Mouse (Mus musculus): ENCODE measurements around the gene Timp1. TPM values are rescaled to one million over a fixed set of nuclear protein-coding genes. Genes with fewer than 3 reads are reported as not detected.

The Timp1 gene
- polyA plus RNA-seq (2014; fragmentation: Nextera tagmentation; extraction: Ambion mirVana) = 23.1 and 28.7 TPM in 2 replicates

- peak; percentile 92 for ATAC-seq (ENCODE audit: low FRiP score, low TSS enrichment)
- 30% methylated on average over 18 of the region's 18 CpGs for WGBS
- Histone ChIP-seq H3K27ac (ENCODE audit: low read depth, low read length) (no peak within 1 kb of the TSS), H3K9me3 (ENCODE audit: control insufficient read depth, low read length) (no peaks in the 10 kb centered on the region), H3K4me3 (ENCODE audit: low read length) (peak within 1 kb of the TSS; percentile 34; the same call in 1 of the 2 replicates), H3K36me3 (ENCODE audit: control insufficient read depth, insufficient read depth, low read length) (no peaks in the 10 kb centered on the region), H3K9ac (ENCODE audit: low read depth, low read length) (no peak within 1 kb of the TSS), H3K4me2 (replicated peaks; ENCODE audit: low read depth, low read length) (peak within 1 kb of the TSS; percentile 42), H3K4me1 (ENCODE audit: control insufficient read depth, insufficient read depth, low read length) (no peaks in the 10 kb centered on the region), H3K27me3 (ENCODE audit: control insufficient read depth, insufficient read depth, low read length) (no peaks in the 10 kb centered on the region)
Measured at GRCm38 (mm10) chrX:20869962-20870513, at the start of gene Timp1. Gene Timp1 (plus strand): TSS chrX:20870166.

- WGBS = 25% methylated on average over 5 of the region's 5 CpGs
- Histone ChIP-seq H3K4me3 (ENCODE audit: low read length) (no peak overlapping the region), H3K36me3 (ENCODE audit: control insufficient read depth, insufficient read depth, low read length) (no peaks in the 10 kb centered on the region), H3K27me3 (ENCODE audit: control insufficient read depth, insufficient read depth, low read length) (no peaks in the 10 kb centered on the region), H3K27ac (ENCODE audit: low read depth, low read length) (no peak overlapping the region), H3K9me3 (ENCODE audit: control insufficient read depth, low read length) (no peaks in the 10 kb centered on the region), H3K4me1 (ENCODE audit: control insufficient read depth, insufficient read depth, low read length) (no peaks in the 10 kb centered on the region), H3K9ac (ENCODE audit: low read depth, low read length) (no peak overlapping the region), H3K4me2 (replicated peaks; ENCODE audit: low read depth, low read length) (no peak overlapping the region)
- ATAC-seq (ENCODE audit: low FRiP score, low TSS enrichment) = peak; percentile 97
Measured at GRCm38 (mm10) chrX:20828934-20829333, 41.0 kb upstream of the Timp1 start.

GRCm38 (mm10) chrX:20847232-20847631 lies 22.7 kb upstream of the Timp1 start:
- Histone ChIP-seq H3K4me2 (replicated peaks; ENCODE audit: low read depth, low read length) (no peak overlapping the region), H3K4me1 (ENCODE audit: control insufficient read depth, insufficient read depth, low read length) (no peaks in the 10 kb centered on the region), H3K4me3 (ENCODE audit: low read length) (no peak overlapping the region), H3K9me3 (ENCODE audit: control insufficient read depth, low read length) (no peaks in the 10 kb centered on the region), H3K27me3 (ENCODE audit: control insufficient read depth, insufficient read depth, low read length) (no peaks in the 10 kb centered on the region), H3K9ac (ENCODE audit: low read depth, low read length) (no peak overlapping the region), H3K36me3 (ENCODE audit: control insufficient read depth, insufficient read depth, low read length) (peaks cover 12% of the 10 kb centered on the region; the same call in 1 of the 2 replicates), H3K27ac (ENCODE audit: low read depth, low read length) (no peak overlapping the region)
- 92% methylated on average over 3 of the region's 3 CpGs for WGBS
- ATAC-seq (ENCODE audit: low FRiP score, low TSS enrichment) = no peak

GRCm38 (mm10) chrX:20847816-20848215 lies 22.1 kb upstream of the Timp1 start:
- Histone ChIP-seq H3K36me3 (ENCODE audit: control insufficient read depth, insufficient read depth, low read length) (peaks cover 12% of the 10 kb centered on the region; the same call in 1 of the 2 replicates), H3K27ac (ENCODE audit: low read depth, low read length) (peak overlapping the region; percentile 73), H3K4me1 (ENCODE audit: control insufficient read depth, insufficient read depth, low read length) (no peaks in the 10 kb centered on the region), H3K4me2 (replicated peaks; ENCODE audit: low read depth, low read length) (peak overlapping the region; percentile 38; the same call in 1 of the 2 replicates), H3K27me3 (ENCODE audit: control insufficient read depth, insufficient read depth, low read length) (no peaks in the 10 kb centered on the region), H3K9me3 (ENCODE audit: control insufficient read depth, low read length) (no peaks in the 10 kb centered on the region), H3K4me3 (ENCODE audit: low read length) (no peak overlapping the region), H3K9ac (ENCODE audit: low read depth, low read length) (no peak overlapping the region)
- 24% methylated on average over 2 of the region's 2 CpGs for WGBS
- ATAC-seq (ENCODE audit: low FRiP score, low TSS enrichment) = 0 out of 2 replicates have a peak, but pooled peaks have one; percentile 28

GRCm38 (mm10) chrX:20848256-20848984 lies 21.5 kb upstream of the Timp1 start:
- Histone ChIP-seq H3K4me2 (replicated peaks; ENCODE audit: low read depth, low read length) (peak overlapping the region; percentile 52), H3K4me1 (ENCODE audit: control insufficient read depth, insufficient read depth, low read length) (no peaks in the 10 kb centered on the region), H3K27me3 (ENCODE audit: control insufficient read depth, insufficient read depth, low read length) (no peaks in the 10 kb centered on the region), H3K27ac (ENCODE audit: low read depth, low read length) (peak overlapping the region; percentile 73), H3K9me3 (ENCODE audit: control insufficient read depth, low read length) (no peaks in the 10 kb centered on the region), H3K9ac (ENCODE audit: low read depth, low read length) (peak overlapping the region; percentile 56), H3K36me3 (ENCODE audit: control insufficient read depth, insufficient read depth, low read length) (peaks cover 15% of the 10 kb centered on the region; the same call in 1 of the 2 replicates), H3K4me3 (ENCODE audit: low read length) (peak overlapping the region; percentile 55)
- peak; percentile 99 for ATAC-seq (ENCODE audit: low FRiP score, low TSS enrichment)
- 19% methylated on average over 42 of the region's 42 CpGs for WGBS

- H3K36me3 ChIP-seq (ENCODE audit: control insufficient read depth, insufficient read depth, low read length) = peaks cover 34% of the 10 kb centered on the region
- ATAC-seq (ENCODE audit: low FRiP score, low TSS enrichment) = no peak
Measured at GRCm38 (mm10) chrX:20853794-20854193, 16.2 kb upstream of the Timp1 start.

GRCm38 (mm10) chrX:20861453-20862104 lies 8.4 kb upstream of the Timp1 start:
- peak; percentile 44; the same call in 1 of the 2 replicates for ATAC-seq (ENCODE audit: low FRiP score, low TSS enrichment)
- Histone ChIP-seq H3K4me3 (ENCODE audit: low read length) (no peak overlapping the region), H3K27me3 (ENCODE audit: control insufficient read depth, insufficient read depth, low read length) (no peaks in the 10 kb centered on the region), H3K36me3 (ENCODE audit: control insufficient read depth, insufficient read depth, low read length) (peaks cover 7% of the 10 kb centered on the region; the same call in 1 of the 2 replicates), H3K9ac (ENCODE audit: low read depth, low read length) (no peak overlapping the region), H3K4me1 (ENCODE audit: control insufficient read depth, insufficient read depth, low read length) (0 out of 2 replicates have a peak, but pooled peaks cover 7% of the 10 kb centered on the region), H3K9me3 (ENCODE audit: control insufficient read depth, low read length) (no peaks in the 10 kb centered on the region), H3K27ac (ENCODE audit: low read depth, low read length) (no peak overlapping the region), H3K4me2 (replicated peaks; ENCODE audit: low read depth, low read length) (no peak overlapping the region)
- WGBS = 40% methylated on average over 5 of the region's 5 CpGs

More at GRCm38 (mm10) chrX:20853794-20854193, 16.2 kb upstream of the Timp1 start:
- Histone ChIP-seq H3K9me3 (ENCODE audit: control insufficient read depth, low read length) (no peaks in the 10 kb centered on the region), H3K27ac (ENCODE audit: low read depth, low read length) (no peak overlapping the region), H3K9ac (ENCODE audit: low read depth, low read length) (no peak overlapping the region), H3K27me3 (ENCODE audit: control insufficient read depth, insufficient read depth, low read length) (no peaks in the 10 kb centered on the region), H3K4me1 (ENCODE audit: control insufficient read depth, insufficient read depth, low read length) (no peaks in the 10 kb centered on the region), H3K4me2 (replicated peaks; ENCODE audit: low read depth, low read length) (no peak overlapping the region), H3K4me3 (ENCODE audit: low read length) (no peak overlapping the region)
- WGBS = 94% methylated on average over 7 of the region's 7 CpGs

GRCm38 (mm10) chrX:20862105-20863065 lies 7.6 kb upstream of the Timp1 start:
- H3K36me3 ChIP-seq (ENCODE audit: control insufficient read depth, insufficient read depth, low read length) = peaks cover 4% of the 10 kb centered on the region; the same call in 1 of the 2 replicates
- H3K27ac ChIP-seq (ENCODE audit: low read depth, low read length) = no peak overlapping the region
- H3K9me3 ChIP-seq (ENCODE audit: control insufficient read depth, low read length) = no peaks in the 10 kb centered on the region
- WGBS = 35% methylated on average over 29 of the region's 29 CpGs
- H3K4me3 ChIP-seq (ENCODE audit: low read length) = no peak overlapping the region
- no peak overlapping the region for H3K9ac ChIP-seq (ENCODE audit: low read depth, low read length)
- ATAC-seq (ENCODE audit: low FRiP score, low TSS enrichment) = peak; percentile 34; the same call in 1 of the 2 replicates
- 0 out of 2 replicates have a peak, but pooled peaks cover 7% of the 10 kb centered on the region for H3K4me1 ChIP-seq (ENCODE audit: control insufficient read depth, insufficient read depth, low read length)
- no peak overlapping the region for H3K4me2 ChIP-seq (replicated peaks; ENCODE audit: low read depth, low read length)
- H3K27me3 ChIP-seq (ENCODE audit: control insufficient read depth, insufficient read depth, low read length) = no peaks in the 10 kb centered on the region
